Mouse (Mus musculus) stomach, postnatal 0 days (tissue): ENCODE results near the gene Duox1. TPM values are rescaled to one million over a fixed set of nuclear protein-coding genes. Genes with fewer than 3 reads are reported as not detected.

ENCODE experiments used
- ATAC-seq: fragments of 200-750 bp; cut with Nextera tagmentation; 2 replicates; pipeline ENCODE4 v1.8.0; 2017; ENCODE audit not compliant: low FRiP score, low TSS enrichment
- DNase-seq: peaks from one replicate; pipeline ENCODE4 v3.0.0-alpha.2; 2016; ENCODE audit warnings: low spot score
- H3K27ac ChIP-seq: fragments of 300-500 bp; sonication (generic); replicated peaks from 2 replicates; pipeline ENCODE4 v1.5.1; 2014; ENCODE audit warnings: mild to moderate bottlenecking, control low read depth
- H3K27me3 ChIP-seq: fragments of 300-500 bp; sonication (generic); 2 replicates; pipeline ENCODE4 v1.6.1; 2014; ENCODE audit warnings: low read length; ENCODE audit not compliant: control insufficient read depth, insufficient read depth
- H3K36me3 ChIP-seq: fragments of 300-500 bp; sonication (generic); 2 replicates; pipeline ENCODE4 v1.6.1; 2014; ENCODE audit warnings: low read length, mixed read lengths; ENCODE audit not compliant: control insufficient read depth, insufficient read depth
- H3K4me1 ChIP-seq: fragments of 300-500 bp; sonication (generic); replicated peaks from 2 replicates; pipeline ENCODE4 v1.6.1; 2014; ENCODE audit warnings: antibody characterized with exemption; ENCODE audit not compliant: control insufficient read depth, insufficient read depth
- H3K4me2 ChIP-seq: fragments of 300-500 bp; sonication (generic); replicated peaks from 2 replicates; pipeline ENCODE4 v1.6.1; 2014; ENCODE audit warnings: low read depth, mild to moderate bottlenecking, control low read depth, moderate library complexity
- H3K4me3 ChIP-seq: fragments of 300-500 bp; sonication (generic); 2 replicates; pipeline ENCODE4 v1.5.1; 2014; ENCODE audit warnings: low read depth, low read length, control low read depth
- H3K9ac ChIP-seq: fragments of 300-500 bp; sonication (generic); 2 replicates; pipeline ENCODE4 v1.6.1; 2014; ENCODE audit warnings: mild to moderate bottlenecking, low read length, control low read depth, mixed read lengths
- H3K9me3 ChIP-seq: fragments of 300-500 bp; sonication (generic); 2 replicates; pipeline ENCODE4 v1.6.1; 2016; ENCODE audit warnings: low read length; ENCODE audit not compliant: control insufficient read depth
- CTCF ChIP-seq: IDR thresholded peaks from 2 replicates; pipeline ENCODE4 v1.5.1; 2016; ENCODE audit warnings: antibody characterized with exemption, low read depth, mild to moderate bottlenecking, moderate library complexity
- EP300 ChIP-seq: optimal IDR thresholded peaks from 2 replicates; pipeline ENCODE3; 2016; ENCODE audit warnings: antibody characterized with exemption
- WGBS: fragments of 180-500 bp; shearing (Covaris S2); extraction: QIAGEN DNeasy Blood & Tissue Kit; methylation state at CpG from one replicate; pipeline ENCODE4 v1.1.7; 2014; 5-methylcytosine and 5-hydroxymethylcytosine counted together
- polyA plus RNA-seq: library from polyadenylated mRNA; unstranded; fragments of >200 nt; fragmentation: Nextera tagmentation; extraction: Ambion mirVana; gene quantifications from 2 replicates; pipeline ENCODE4 v1.2.1, GENCODE M21; 2015

Duox1 gene
- polyA plus RNA-seq, 1 experiment from 2014 or later = 3.5 TPM

- H3K36me3 ChIP-seq = no peaks in the 10 kb centered on the region
- 60% methylated on average over 3 of the region's 3 CpGs for WGBS
- no peak for ATAC-seq
- no peak overlapping the region for H3K9ac ChIP-seq
- H3K4me3 ChIP-seq = no peak overlapping the region
- no peaks in the 10 kb centered on the region for H3K27me3 ChIP-seq
- no peaks in the 10 kb centered on the region for H3K9me3 ChIP-seq
- no peak overlapping the region for H3K4me2 ChIP-seq
- TF ChIP-seq EP300 (no peak), CTCF (no peak)
- no peaks in the 10 kb centered on the region for H3K4me1 ChIP-seq
- DNase-seq = no peak
- H3K27ac ChIP-seq = no peak overlapping the region
Observed at GRCm38 (mm10) chr2:122372067-122372466, 56.6 kb downstream of the Duox1 start.

- H3K4me2 ChIP-seq = no peak overlapping the region
- H3K27ac ChIP-seq = no peak overlapping the region
- H3K9me3 ChIP-seq = no peaks in the 10 kb centered on the region
- H3K4me1 ChIP-seq = no peaks in the 10 kb centered on the region
- H3K4me3 ChIP-seq = no peak overlapping the region
- no peaks in the 10 kb centered on the region for H3K27me3 ChIP-seq
- ATAC-seq (no peak), DNase-seq (no peak)
- no peaks in the 10 kb centered on the region for H3K36me3 ChIP-seq
- no peak overlapping the region for H3K9ac ChIP-seq
- WGBS = 79% methylated on average over 1 of the region's 1 CpGs
- TF ChIP-seq CTCF = no peak
- no peak for TF ChIP-seq EP300
Observed at GRCm38 (mm10) chr2:122372541-122372940, 57.1 kb downstream of the Duox1 start.

GRCm38 (mm10) chr2:122374012-122374411 lies 58.5 kb downstream of the Duox1 start:
- DNase-seq (no peak), ATAC-seq (no peak)
- no peak overlapping the region for H3K4me3 ChIP-seq
- H3K36me3 ChIP-seq = no peaks in the 10 kb centered on the region
- no peak overlapping the region for H3K4me2 ChIP-seq
- no peak overlapping the region for H3K27ac ChIP-seq
- 71% methylated on average over 5 of the region's 5 CpGs for WGBS
- H3K4me1 ChIP-seq = no peaks in the 10 kb centered on the region
- TF ChIP-seq EP300 (no peak), CTCF (no peak)
- no peaks in the 10 kb centered on the region for H3K27me3 ChIP-seq
- H3K9me3 ChIP-seq = no peaks in the 10 kb centered on the region
- H3K9ac ChIP-seq = no peak overlapping the region

GRCm38 (mm10) chr2:122374666-122375331 lies 59.3 kb downstream of the Duox1 start:
- H3K9me3 ChIP-seq = no peaks in the 10 kb centered on the region
- WGBS = 22% methylated on average over 23 of the region's 23 CpGs
- no peaks in the 10 kb centered on the region for H3K4me1 ChIP-seq
- H3K27ac ChIP-seq = no peak overlapping the region
- no peak for DNase-seq
- no peaks in the 10 kb centered on the region for H3K27me3 ChIP-seq
- H3K4me2 ChIP-seq = peak overlapping the region; percentile 45
- ATAC-seq = no peak
- TF ChIP-seq EP300 (no peak), CTCF (no peak)
- 0 out of 2 replicates have a peak overlapping the region, but pooled peaks have one; percentile 14 for H3K9ac ChIP-seq
- H3K36me3 ChIP-seq = no peaks in the 10 kb centered on the region
- H3K4me3 ChIP-seq = peak overlapping the region; percentile 35

GRCm38 (mm10) chr2:122375391-122375991 lies 60.0 kb downstream of the Duox1 start:
- Histone ChIP-seq H3K9ac (peak overlapping the region; percentile 66), H3K36me3 (no peaks in the 10 kb centered on the region), H3K27ac (peak overlapping the region; percentile 88), H3K4me3 (peak overlapping the region; percentile 68), H3K4me1 (no peaks in the 10 kb centered on the region), H3K9me3 (no peaks in the 10 kb centered on the region), H3K27me3 (no peaks in the 10 kb centered on the region), H3K4me2 (peak overlapping the region; percentile 85)
- WGBS = under 1% methylated on average over 32 of the region's 32 CpGs
- TF ChIP-seq EP300 (no peak), CTCF (no peak)
- DNase-seq (peak; percentile 92), ATAC-seq (peak; percentile 91)

- peak overlapping the region; percentile 85 for H3K4me2 ChIP-seq
- no peaks in the 10 kb centered on the region for H3K4me1 ChIP-seq
- H3K27ac ChIP-seq = peak overlapping the region; percentile 88
- H3K27me3 ChIP-seq = no peaks in the 10 kb centered on the region
- H3K9ac ChIP-seq = peak overlapping the region; percentile 66
- 0% methylated on average over 22 of the region's 22 CpGs for WGBS
- no peaks in the 10 kb centered on the region for H3K36me3 ChIP-seq
- TF ChIP-seq CTCF = no peak
- TF ChIP-seq EP300 = no peak
- no peaks in the 10 kb centered on the region for H3K9me3 ChIP-seq
- ATAC-seq = no peak
- DNase-seq = peak; percentile 55
- H3K4me3 ChIP-seq = peak overlapping the region; percentile 68
Observed at GRCm38 (mm10) chr2:122376041-122376561, 60.6 kb downstream of the Duox1 start.
